Mouse (Mus musculus): ENCODE data around the gene Psmc4. TPM values are rescaled to one million over a fixed set of nuclear protein-coding genes. Genes with fewer than 3 reads are reported as not detected.

The Psmc4 gene
- polyA plus RNA-seq (2017; shearing (Covaris generic)): 174 TPM

DNA sequence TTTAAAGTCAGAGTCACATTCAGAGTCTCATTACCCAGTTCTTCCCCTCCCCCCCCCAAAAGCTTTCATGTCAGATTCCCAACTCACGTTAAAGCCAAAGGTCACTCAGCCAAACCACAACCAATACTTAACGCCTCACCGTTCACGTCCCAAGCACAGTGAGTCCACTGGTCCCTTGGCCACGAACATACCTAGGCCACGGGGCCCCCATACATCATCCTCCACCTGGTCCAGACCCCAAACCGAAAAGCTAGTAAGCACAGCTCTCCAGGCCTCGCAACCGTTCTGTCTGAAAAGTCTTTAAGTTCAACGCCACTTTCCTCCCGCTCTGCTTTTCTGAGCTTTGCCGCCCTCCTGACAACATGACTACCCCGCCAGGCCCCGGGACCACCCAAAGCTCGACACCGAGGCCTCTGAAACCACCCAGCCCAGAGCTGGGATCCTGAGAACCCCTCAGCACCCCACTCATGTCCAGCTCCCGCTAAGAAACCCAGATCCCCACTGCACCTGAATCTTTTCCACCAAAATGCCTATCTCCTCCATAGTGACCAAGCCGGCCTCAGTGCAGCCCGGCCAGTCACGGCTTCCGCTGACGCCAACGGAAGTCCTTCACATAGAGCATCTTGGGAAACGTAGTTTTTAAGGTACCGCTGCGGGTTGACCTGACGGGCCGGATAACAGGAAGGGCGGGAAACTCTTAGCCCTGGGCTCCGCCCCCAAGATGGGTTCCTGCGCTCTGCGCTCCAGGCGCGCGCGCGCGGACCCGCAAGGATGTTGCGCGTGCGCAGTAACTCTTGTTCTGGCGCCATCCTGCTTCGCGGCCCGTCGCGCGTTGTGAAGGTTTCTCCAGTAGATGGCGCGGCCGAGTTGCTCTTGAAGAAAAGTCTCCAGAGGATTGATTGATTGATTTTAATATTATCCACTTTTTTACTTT is at the start of gene Psmc4:
TSS of gene Psmc4 (minus strand) at position 626 of the 934 bp plus-strand sequence.

DNA sequence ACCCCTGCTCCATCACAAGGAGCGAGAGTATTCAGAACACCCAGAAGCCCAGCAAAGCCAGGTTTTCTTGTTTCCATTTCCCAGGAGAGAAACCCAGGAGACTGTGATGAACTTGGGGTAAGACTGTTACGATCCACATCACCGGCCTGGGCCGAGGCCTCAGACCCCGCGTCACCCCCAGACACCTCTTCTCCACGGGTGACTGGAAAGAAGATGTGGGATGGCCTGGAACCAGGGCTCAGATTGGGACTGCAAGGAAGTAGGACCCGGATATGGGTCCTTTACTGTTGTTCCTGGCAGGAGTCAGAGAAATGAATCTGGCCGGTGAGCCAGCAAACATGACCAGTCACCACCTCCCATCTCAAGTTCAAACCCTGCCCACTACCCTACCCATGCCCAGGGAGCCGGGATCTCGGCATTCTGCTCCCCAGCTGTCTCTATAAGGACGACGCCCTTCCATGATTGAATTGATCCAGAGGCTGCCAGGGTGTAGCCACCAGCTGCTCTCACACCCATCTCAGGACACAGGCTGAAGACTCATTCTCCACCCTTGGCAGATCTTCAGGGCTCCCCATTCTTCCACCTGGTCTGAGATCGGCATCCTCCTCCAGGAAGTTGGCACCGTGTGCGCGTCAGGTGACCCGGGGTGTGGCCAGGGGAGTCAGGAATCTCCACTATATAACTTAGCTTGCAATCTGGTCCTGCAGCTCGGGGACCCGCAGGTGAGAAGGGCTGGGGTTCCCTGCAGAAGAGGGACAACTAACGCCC is 20.8 kb upstream of the Psmc4 start, which contains the start of gene Fcgbp:
TSS of gene Fcgbp (plus strand) at position 706 of the 768 bp plus-strand sequence.

DNA sequence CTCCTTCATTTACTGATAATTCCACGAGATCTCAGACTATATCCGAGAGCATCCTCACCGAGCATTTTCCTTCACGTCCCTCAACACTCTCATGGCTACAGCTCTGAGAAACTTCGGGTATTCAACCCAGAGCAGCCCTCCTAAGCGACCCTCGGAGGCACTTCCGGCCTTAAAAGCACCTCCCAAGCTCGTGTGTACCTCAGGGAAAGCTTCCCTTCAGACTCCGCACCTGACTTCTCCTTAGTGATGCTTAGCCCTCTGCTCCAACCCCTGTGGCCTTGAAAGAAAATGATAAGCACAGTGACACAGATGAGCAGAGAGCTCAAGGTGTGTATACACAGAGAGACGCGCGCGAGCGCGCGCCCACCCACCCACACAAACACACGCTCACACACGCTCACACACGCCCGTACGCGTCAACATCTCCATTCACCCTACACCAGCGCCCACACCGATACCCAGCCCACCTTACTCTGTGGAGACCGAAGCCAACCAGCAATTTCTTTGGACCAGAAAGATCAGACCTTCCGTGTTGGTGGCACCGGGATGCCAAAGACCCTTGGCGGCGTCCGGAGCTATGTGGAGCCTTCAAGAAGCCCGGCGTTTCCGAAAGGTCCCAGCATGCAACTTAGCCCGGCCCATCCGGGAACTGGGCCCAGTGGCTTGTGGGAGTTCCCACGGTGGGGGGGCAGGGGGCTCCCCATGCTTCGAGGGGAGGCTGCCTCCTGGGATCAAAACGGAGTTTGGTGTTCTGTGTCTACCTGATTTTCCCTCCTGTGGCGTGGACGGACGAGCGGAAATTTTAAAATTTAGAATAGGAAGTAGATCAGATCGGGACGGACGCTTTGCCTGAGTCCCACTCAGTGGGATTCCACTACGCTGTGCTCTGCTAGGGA is 36.1 kb downstream of the Psmc4 start, which contains the start of gene Zfp850:
TSS of gene Zfp850 (minus strand) at position 567 of the 896 bp plus-strand sequence.

Other genes with a start within 250 kb of the Psmc4 start
- 1.7 TPM for gene Zfp626, start 242.9 kb downstream of the Psmc4 start, polyA plus RNA-seq (2017; shearing (Covaris generic))
- 5.3 TPM for gene Zfp59, start 211.5 kb downstream of the Psmc4 start, polyA plus RNA-seq (2017; shearing (Covaris generic))
- 9.5 TPM for gene Zfp607a, start 192.6 kb downstream of the Psmc4 start, polyA plus RNA-seq (2017; shearing (Covaris generic))
- gene Zfp974, start 120.6 kb downstream of the Psmc4 start, polyA plus RNA-seq (2017; shearing (Covaris generic)): 5.0 TPM
- gene Zfp780b, start 70.9 kb downstream of the Psmc4 start, polyA plus RNA-seq (2017; shearing (Covaris generic)): 7.3 TPM
- gene Zfp850, start 36.0 kb downstream of the Psmc4 start, polyA plus RNA-seq (2017; shearing (Covaris generic)): 7.9 TPM
- gene Fcgbp, start 21.1 kb upstream of the Psmc4 start, polyA plus RNA-seq (2017; shearing (Covaris generic)): not detected
- not detected for gene 9530053A07Rik, start 79.4 kb upstream of the Psmc4 start, polyA plus RNA-seq (2017; shearing (Covaris generic))
- gene Fbl, start 119.6 kb upstream of the Psmc4 start, polyA plus RNA-seq (2017; shearing (Covaris generic)): 228 TPM
- gene Dyrk1b, start 129.4 kb upstream of the Psmc4 start, polyA plus RNA-seq (2017; shearing (Covaris generic)): 10.3 TPM
- gene Eid2, start 217.8 kb upstream of the Psmc4 start, polyA plus RNA-seq (2017; shearing (Covaris generic)): 6.6 TPM
- 3.7 TPM for gene Eid2b, start 227.6 kb upstream of the Psmc4 start, polyA plus RNA-seq (2017; shearing (Covaris generic))
- gene Selenov, start 241.1 kb upstream of the Psmc4 start, polyA plus RNA-seq (2017; shearing (Covaris generic)): not detected

Data from naive thymus-derived CD4-positive, alpha-beta T cell, adult 5 months (primary cell).